Mouse (Mus musculus): ENCODE measurements around the gene Sec24a. TPM values are rescaled to one million over a fixed set of nuclear protein-coding genes. Genes with fewer than 3 reads are reported as not detected.

Sec24a gene
- polyA plus RNA-seq (2012; rRNA removed): 8.3 and 13.9 TPM in 2 replicates

GRCm38 (mm10) chr11:51763213-51763907, at the start of gene Sec24a, which contains the start of gene Sar1b:
Gene Sec24a, minus strand, starts transcription at chr11:51763634.
Gene Sar1b, plus strand, starts transcription at chr11:51763687.
- peak; percentile 95 for DNase-seq (ENCODE audit: low read depth)
- TF ChIP-seq CTCF (IDR thresholded peaks at IDR 0.05; ENCODE audit: borderline replicate concordance, extremely low read depth, insufficient read depth, insufficient read length) (no peak), POLR2A (IDR thresholded peaks at IDR 0.05; ENCODE audit: borderline replicate concordance, extremely low read depth, insufficient read depth, insufficient read length, poor library complexity, severe bottlenecking) (peak; percentile 48; the same call in 1 of the 2 replicates)

GRCm38 (mm10) chr11:51812022-51812546, 48.6 kb upstream of the Sec24a start:
- DNase-seq (ENCODE audit: low read depth): no peak
- TF ChIP-seq POLR2A (IDR thresholded peaks at IDR 0.05; ENCODE audit: borderline replicate concordance, extremely low read depth, insufficient read depth, insufficient read length, poor library complexity, severe bottlenecking): no peak
- no peak for TF ChIP-seq CTCF (IDR thresholded peaks at IDR 0.05; ENCODE audit: borderline replicate concordance, extremely low read depth, insufficient read depth, insufficient read length)

- no peak for DNase-seq (ENCODE audit: low read depth)
- TF ChIP-seq POLR2A (IDR thresholded peaks at IDR 0.05; ENCODE audit: borderline replicate concordance, extremely low read depth, insufficient read depth, insufficient read length, poor library complexity, severe bottlenecking): no peak
- TF ChIP-seq CTCF (IDR thresholded peaks at IDR 0.05; ENCODE audit: borderline replicate concordance, extremely low read depth, insufficient read depth, insufficient read length): no peak
Measured at GRCm38 (mm10) chr11:51811230-51811629, 47.8 kb upstream of the Sec24a start.

GRCm38 (mm10) chr11:51809632-51810224, 46.3 kb upstream of the Sec24a start:
- DNase-seq (ENCODE audit: low read depth): peak; percentile 55
- TF ChIP-seq POLR2A (IDR thresholded peaks at IDR 0.05; ENCODE audit: borderline replicate concordance, extremely low read depth, insufficient read depth, insufficient read length, poor library complexity, severe bottlenecking) (no peak), CTCF (IDR thresholded peaks at IDR 0.05; ENCODE audit: borderline replicate concordance, extremely low read depth, insufficient read depth, insufficient read length) (no peak)

GRCm38 (mm10) chr11:51807108-51807879, 43.9 kb upstream of the Sec24a start:
- no peak for DNase-seq (ENCODE audit: low read depth)
- TF ChIP-seq POLR2A (IDR thresholded peaks at IDR 0.05; ENCODE audit: borderline replicate concordance, extremely low read depth, insufficient read depth, insufficient read length, poor library complexity, severe bottlenecking) (no peak), CTCF (IDR thresholded peaks at IDR 0.05; ENCODE audit: borderline replicate concordance, extremely low read depth, insufficient read depth, insufficient read length) (no peak)

- peak; percentile 94 for DNase-seq (ENCODE audit: low read depth)
- TF ChIP-seq CTCF (IDR thresholded peaks at IDR 0.05; ENCODE audit: borderline replicate concordance, extremely low read depth, insufficient read depth, insufficient read length) (no peak), POLR2A (IDR thresholded peaks at IDR 0.05; ENCODE audit: borderline replicate concordance, extremely low read depth, insufficient read depth, insufficient read length, poor library complexity, severe bottlenecking) (peak; percentile 46; the same call in 1 of the 2 replicates)
Measured at GRCm38 (mm10) chr11:51805221-51805981, 42.0 kb upstream of the Sec24a start.

- TF ChIP-seq CTCF (IDR thresholded peaks at IDR 0.05; ENCODE audit: borderline replicate concordance, extremely low read depth, insufficient read depth, insufficient read length) (no peak), POLR2A (IDR thresholded peaks at IDR 0.05; ENCODE audit: borderline replicate concordance, extremely low read depth, insufficient read depth, insufficient read length, poor library complexity, severe bottlenecking) (no peak)
- no peak for DNase-seq (ENCODE audit: low read depth)
Measured at GRCm38 (mm10) chr11:51800634-51801325, 37.3 kb upstream of the Sec24a start.

GRCm38 (mm10) chr11:51796272-51796671, 32.8 kb upstream of the Sec24a start:
- TF ChIP-seq CTCF (IDR thresholded peaks at IDR 0.05; ENCODE audit: borderline replicate concordance, extremely low read depth, insufficient read depth, insufficient read length): no peak
- no peak for TF ChIP-seq POLR2A (IDR thresholded peaks at IDR 0.05; ENCODE audit: borderline replicate concordance, extremely low read depth, insufficient read depth, insufficient read length, poor library complexity, severe bottlenecking)

GRCm38 (mm10) chr11:51790662-51791061, 27.2 kb upstream of the Sec24a start:
- DNase-seq (ENCODE audit: low read depth): no peak
- no peak for TF ChIP-seq CTCF (IDR thresholded peaks at IDR 0.05; ENCODE audit: borderline replicate concordance, extremely low read depth, insufficient read depth, insufficient read length)
- no peak for TF ChIP-seq POLR2A (IDR thresholded peaks at IDR 0.05; ENCODE audit: borderline replicate concordance, extremely low read depth, insufficient read depth, insufficient read length, poor library complexity, severe bottlenecking)

More at GRCm38 (mm10) chr11:51796272-51796671, 32.8 kb upstream of the Sec24a start:
- DNase-seq (ENCODE audit: low read depth): peak; percentile 7

GRCm38 (mm10) chr11:51789735-51790134, 26.3 kb upstream of the Sec24a start:
- DNase-seq (ENCODE audit: low read depth): peak; percentile 8
